Mouse (Mus musculus): ENCODE results near the gene Gzmc. TPM values are rescaled to one million over a fixed set of nuclear protein-coding genes. Genes with fewer than 3 reads are reported as not detected.
"Not testable (repeated sequence)": the region's sequence is repeated elsewhere in the genome, so short reads cannot be mapped to it uniquely, and the experiment has no call there.

Gzmc gene
- polyA plus RNA-seq, 2 experiments = not detected

- Histone ChIP-seq H3K4me2 (ENCODE audit: low read depth) (no peak within 1 kb of the TSS), H3K9me3 (ENCODE audit: control insufficient read depth, low read length) (no peaks in the 10 kb centered on the region), H3K4me3 (ENCODE audit: insufficient read depth in 1 of 2, low read depth in 2 of 2, low read length in 2 of 2) (no peak within 1 kb of the TSS), H3K9ac (replicated peaks) (no peak within 1 kb of the TSS), H3K27me3 (ENCODE audit: control insufficient read depth, insufficient read depth, low read length) (no peaks in the 10 kb centered on the region), H3K36me3 (replicated peaks; ENCODE audit: control insufficient read depth, insufficient read depth, low read depth) (no peaks in the 10 kb centered on the region), H3K27ac (no peak within 1 kb of the TSS), H3K4me1 (replicated peaks; ENCODE audit: control insufficient read depth in 2 of 2, insufficient read depth in 2 of 2, low read length in 1 of 2) (no peaks in the 10 kb centered on the region)
- ATAC-seq (ENCODE audit: insufficient read depth) (no peak), DNase-seq (ENCODE audit: low read depth in 3 of 3, low spot score in 3 of 3) (no peak)
- no peak for TF ChIP-seq CTCF (IDR thresholded peaks at IDR 0.05; ENCODE audit: low read depth)
- no peak for TF ChIP-seq EP300 (IDR thresholded peaks at IDR 0.05; ENCODE audit: low read depth)
- 64% methylated on average over 5 of the region's 5 CpGs for WGBS (ENCODE audit: insufficient replicate concordance)
These were observed 27.7 kb upstream of the Gzmc start, which contains the start of gene Gzmb for GRCm38 (mm10) chr14:56262153-56262552. Gzmb (minus strand) TSS chr14:56262260.

- Histone ChIP-seq H3K4me2 (ENCODE audit: low read depth) (no peak overlapping the region), H3K4me1 (replicated peaks; ENCODE audit: control insufficient read depth in 2 of 2, insufficient read depth in 2 of 2, low read length in 1 of 2) (no peaks in the 10 kb centered on the region), H3K4me3 (ENCODE audit: insufficient read depth in 1 of 2, low read depth in 2 of 2, low read length in 2 of 2) (no peak overlapping the region), H3K9me3 (ENCODE audit: control insufficient read depth, low read length) (no peaks in the 10 kb centered on the region), H3K27ac (no peak overlapping the region), H3K36me3 (replicated peaks; ENCODE audit: control insufficient read depth, insufficient read depth, low read depth) (no peaks in the 10 kb centered on the region), H3K9ac (replicated peaks) (no peak overlapping the region), H3K27me3 (ENCODE audit: control insufficient read depth, insufficient read depth, low read length) (no peaks in the 10 kb centered on the region)
- no peak for TF ChIP-seq EP300 (IDR thresholded peaks at IDR 0.05; ENCODE audit: low read depth)
- TF ChIP-seq CTCF (IDR thresholded peaks at IDR 0.05; ENCODE audit: low read depth) = no peak
- ATAC-seq (ENCODE audit: insufficient read depth) (no peak), DNase-seq (ENCODE audit: low read depth in 3 of 3, low spot score in 3 of 3) (no peak)
These were observed 6.0 kb upstream of the Gzmc start for GRCm38 (mm10) chr14:56240409-56240808.

- H3K9me3 ChIP-seq (ENCODE audit: control insufficient read depth, low read length) = no peaks in the 10 kb centered on the region
- no peaks in the 10 kb centered on the region for H3K36me3 ChIP-seq (replicated peaks; ENCODE audit: control insufficient read depth, insufficient read depth, low read depth)
- ATAC-seq (ENCODE audit: insufficient read depth) = no peak
- no peak within 1 kb of the TSS for H3K4me3 ChIP-seq (ENCODE audit: insufficient read depth in 1 of 2, low read depth in 2 of 2, low read length in 2 of 2)
- no peaks in the 10 kb centered on the region for H3K27me3 ChIP-seq (ENCODE audit: control insufficient read depth, insufficient read depth, low read length)
- H3K4me1 ChIP-seq (replicated peaks; ENCODE audit: control insufficient read depth in 2 of 2, insufficient read depth in 2 of 2, low read length in 1 of 2) = no peaks in the 10 kb centered on the region
- no peak for TF ChIP-seq CTCF (IDR thresholded peaks at IDR 0.05; ENCODE audit: low read depth)
- no peak for TF ChIP-seq EP300 (IDR thresholded peaks at IDR 0.05; ENCODE audit: low read depth)
- H3K4me2 ChIP-seq (ENCODE audit: low read depth) = no peak within 1 kb of the TSS
- 60% methylated on average over 4 of the region's 4 CpGs for WGBS (ENCODE audit: insufficient replicate concordance)
- H3K27ac ChIP-seq = no peak within 1 kb of the TSS
- no peak within 1 kb of the TSS for H3K9ac ChIP-seq (replicated peaks)
- DNase-seq (ENCODE audit: low read depth in 3 of 3, low spot score in 3 of 3) = no peak
These were observed 23.1 kb downstream of the Gzmc start, which contains the start of gene Gzmf for GRCm38 (mm10) chr14:56211317-56211716. Gzmf (minus strand) TSS chr14:56211417.

GRCm38 (mm10) chr14:56205613-56206012 is 28.8 kb downstream of the Gzmc start:
- Histone ChIP-seq H3K9me3 (ENCODE audit: control insufficient read depth, low read length) (no peaks in the 10 kb centered on the region), H3K4me2 (ENCODE audit: low read depth) (no peak overlapping the region), H3K4me3 (ENCODE audit: insufficient read depth in 1 of 2, low read depth in 2 of 2, low read length in 2 of 2) (no peak overlapping the region), H3K27me3 (ENCODE audit: control insufficient read depth, insufficient read depth, low read length) (no peaks in the 10 kb centered on the region), H3K9ac (replicated peaks) (no peak overlapping the region), H3K36me3 (replicated peaks; ENCODE audit: control insufficient read depth, insufficient read depth, low read depth) (no peaks in the 10 kb centered on the region), H3K4me1 (replicated peaks; ENCODE audit: control insufficient read depth in 2 of 2, insufficient read depth in 2 of 2, low read length in 1 of 2) (no peaks in the 10 kb centered on the region), H3K27ac (no peak overlapping the region)
- no peak for TF ChIP-seq CTCF (IDR thresholded peaks at IDR 0.05; ENCODE audit: low read depth)
- no peak for TF ChIP-seq EP300 (IDR thresholded peaks at IDR 0.05; ENCODE audit: low read depth)
- ATAC-seq (ENCODE audit: insufficient read depth) (no peak), DNase-seq (ENCODE audit: low read depth in 3 of 3, low spot score in 3 of 3) (no peak)
- WGBS (ENCODE audit: insufficient replicate concordance) = 53% methylated on average over 1 of the region's 1 CpGs

- WGBS (ENCODE audit: insufficient replicate concordance) = 19% methylated on average over 5 of the region's 5 CpGs
- not testable (repeated sequence) for DNase-seq (ENCODE audit: low read depth in 3 of 3, low spot score in 3 of 3); ATAC-seq (ENCODE audit: insufficient read depth); H3K36me3 ChIP-seq (replicated peaks; ENCODE audit: control insufficient read depth, insufficient read depth, low read depth); H3K27me3 ChIP-seq (ENCODE audit: control insufficient read depth, insufficient read depth, low read length); H3K4me2 ChIP-seq (ENCODE audit: low read depth); H3K4me1 ChIP-seq (replicated peaks; ENCODE audit: control insufficient read depth in 2 of 2, insufficient read depth in 2 of 2, low read length in 1 of 2); H3K4me3 ChIP-seq (ENCODE audit: insufficient read depth in 1 of 2, low read depth in 2 of 2, low read length in 2 of 2); H3K9ac ChIP-seq (replicated peaks); H3K9me3 ChIP-seq (ENCODE audit: control insufficient read depth, low read length); H3K27ac ChIP-seq
- peak; percentile 63 for TF ChIP-seq CTCF (IDR thresholded peaks at IDR 0.05; ENCODE audit: low read depth)
These were observed 29.4 kb downstream of the Gzmc start for GRCm38 (mm10) chr14:56205021-56205420.
